Mouse (Mus musculus): ENCODE measurements around the gene Tbata. TPM values are rescaled to one million over a fixed set of nuclear protein-coding genes. Genes with fewer than 3 reads are reported as not detected.

Gene Tbata
- polyA plus RNA-seq, 1 experiment from 2014 or later = not detected

DNA sequence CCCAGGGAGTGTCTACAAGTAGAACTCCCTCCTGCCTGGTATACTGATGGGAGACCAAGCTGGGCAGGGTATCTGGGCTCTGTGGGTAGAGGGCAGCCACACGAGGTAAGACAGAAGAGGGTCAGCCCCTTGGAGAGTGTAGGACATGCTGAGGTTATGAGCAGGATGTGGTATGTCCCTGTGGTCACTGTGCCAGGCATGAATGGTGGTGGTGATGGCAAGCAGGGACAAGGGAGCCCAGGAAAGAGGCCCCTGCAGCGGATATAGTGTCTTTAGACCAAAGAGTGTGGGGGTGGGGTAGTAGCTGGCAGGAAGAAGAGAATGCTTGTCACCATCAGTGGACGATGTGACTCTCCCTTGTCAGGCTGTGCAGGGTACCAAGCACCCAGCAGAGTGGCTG lies 16.3 kb downstream of the Tbata start:
- WGBS = 71% methylated on average over 3 of the region's 3 CpGs

DNA sequence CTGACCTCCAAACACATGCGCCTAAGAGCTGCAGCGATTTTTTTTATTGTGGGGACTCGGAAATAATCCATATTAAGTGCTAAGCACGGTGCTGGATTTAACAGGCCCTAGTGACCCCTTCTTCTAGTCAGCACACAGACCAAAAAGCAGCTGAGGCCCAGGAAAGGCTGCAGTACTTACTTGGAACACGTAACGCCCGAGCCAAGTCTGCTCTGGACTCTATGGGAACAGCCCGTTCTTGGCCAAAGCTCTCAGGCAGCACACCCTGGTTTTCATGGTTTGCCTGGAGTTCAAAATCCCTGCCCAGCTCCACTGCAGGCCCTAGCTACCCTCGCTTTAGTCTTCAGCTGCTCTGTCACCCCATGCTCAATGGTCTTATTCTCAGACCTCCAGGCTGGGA lies 22.9 kb downstream of the Tbata start:
- DNase-seq (ENCODE audit: low spot score) (no peak), ATAC-seq (replicated peaks; ENCODE audit: insufficient number of reproducible peaks, low FRiP score, low TSS enrichment, low read depth) (no peak)
- H3K4me3 ChIP-seq (ENCODE audit: low read depth, low read length) = no peak overlapping the region
- no peak overlapping the region for H3K27ac ChIP-seq (replicated peaks; ENCODE audit: low read depth, low read length)
- H3K4me1 ChIP-seq (ENCODE audit: control insufficient read depth, insufficient read depth, low read length) = no peaks in the 10 kb centered on the region
- H3K36me3 ChIP-seq (replicated peaks; ENCODE audit: control insufficient read depth, insufficient read depth, low read depth, low read length) = no peaks in the 10 kb centered on the region
- no peak overlapping the region for H3K4me2 ChIP-seq (ENCODE audit: low read depth, low read length)
- H3K9me3 ChIP-seq (replicated peaks; ENCODE audit: control insufficient read depth, low read length) = no peaks in the 10 kb centered on the region
- WGBS = 84% methylated on average over 9 of the region's 9 CpGs
- H3K27me3 ChIP-seq (ENCODE audit: control insufficient read depth, insufficient read depth, low read length) = no peaks in the 10 kb centered on the region
- H3K9ac ChIP-seq (replicated peaks; ENCODE audit: low read length) = no peak overlapping the region

More for the DNA sequence above, 16.3 kb downstream of the Tbata start:
- Histone ChIP-seq H3K27ac (replicated peaks; ENCODE audit: low read depth, low read length) (no peak overlapping the region), H3K9me3 (replicated peaks; ENCODE audit: control insufficient read depth, low read length) (no peaks in the 10 kb centered on the region), H3K9ac (replicated peaks; ENCODE audit: low read length) (no peak overlapping the region), H3K4me3 (ENCODE audit: low read depth, low read length) (no peak overlapping the region), H3K27me3 (ENCODE audit: control insufficient read depth, insufficient read depth, low read length) (no peaks in the 10 kb centered on the region), H3K4me2 (ENCODE audit: low read depth, low read length) (no peak overlapping the region), H3K4me1 (ENCODE audit: control insufficient read depth, insufficient read depth, low read length) (no peaks in the 10 kb centered on the region), H3K36me3 (replicated peaks; ENCODE audit: control insufficient read depth, insufficient read depth, low read depth, low read length) (no peaks in the 10 kb centered on the region)
- no peak for ATAC-seq (replicated peaks; ENCODE audit: insufficient number of reproducible peaks, low FRiP score, low TSS enrichment, low read depth)
- DNase-seq (ENCODE audit: low spot score) = no peak

- no peak overlapping the region for H3K4me2 ChIP-seq (ENCODE audit: low read depth, low read length)
- H3K4me3 ChIP-seq (ENCODE audit: low read depth, low read length) = no peak overlapping the region
- whole genome bisulfite sequencing = 80% methylated on average over 8 of the region's 8 CpGs
- H3K27me3 ChIP-seq (ENCODE audit: control insufficient read depth, insufficient read depth, low read length) = no peaks in the 10 kb centered on the region
- DNase-seq (ENCODE audit: low spot score) (no peak), ATAC-seq (replicated peaks; ENCODE audit: insufficient number of reproducible peaks, low FRiP score, low TSS enrichment, low read depth) (no peak)
- no peaks in the 10 kb centered on the region for H3K9me3 ChIP-seq (replicated peaks; ENCODE audit: control insufficient read depth, low read length)
- no peaks in the 10 kb centered on the region for H3K4me1 ChIP-seq (ENCODE audit: control insufficient read depth, insufficient read depth, low read length)
- no peaks in the 10 kb centered on the region for H3K36me3 ChIP-seq (replicated peaks; ENCODE audit: control insufficient read depth, insufficient read depth, low read depth, low read length)
- H3K9ac ChIP-seq (replicated peaks; ENCODE audit: low read length) = no peak overlapping the region
- H3K27ac ChIP-seq (replicated peaks; ENCODE audit: low read depth, low read length) = no peak overlapping the region
Measured at GRCm38 (mm10) chr10:61195216-61195615, 23.5 kb downstream of the Tbata start.

- WGBS = 90% methylated on average over 5 of the region's 5 CpGs
- no peak for ATAC-seq (replicated peaks; ENCODE audit: insufficient number of reproducible peaks, low FRiP score, low TSS enrichment, low read depth)
Measured at GRCm38 (mm10) chr10:61195718-61196291, 24.1 kb downstream of the Tbata start.

GRCm38 (mm10) chr10:61199566-61200213 lies 27.9 kb downstream of the Tbata start:
- 27% methylated on average over 11 of the region's 11 CpGs for WGBS
- H3K36me3 ChIP-seq (replicated peaks; ENCODE audit: control insufficient read depth, insufficient read depth, low read depth, low read length) = no peaks in the 10 kb centered on the region
- H3K9ac ChIP-seq (replicated peaks; ENCODE audit: low read length) = no peak overlapping the region
- DNase-seq (ENCODE audit: low spot score) (peak; percentile 93), ATAC-seq (replicated peaks; ENCODE audit: insufficient number of reproducible peaks, low FRiP score, low TSS enrichment, low read depth) (no peak)
- H3K9me3 ChIP-seq (replicated peaks; ENCODE audit: control insufficient read depth, low read length) = no peaks in the 10 kb centered on the region
- no peak overlapping the region for H3K27ac ChIP-seq (replicated peaks; ENCODE audit: low read depth, low read length)
- no peaks in the 10 kb centered on the region for H3K4me1 ChIP-seq (ENCODE audit: control insufficient read depth, insufficient read depth, low read length)
- H3K4me3 ChIP-seq (ENCODE audit: low read depth, low read length) = no peak overlapping the region
- H3K27me3 ChIP-seq (ENCODE audit: control insufficient read depth, insufficient read depth, low read length) = no peaks in the 10 kb centered on the region
- H3K4me2 ChIP-seq (ENCODE audit: low read depth, low read length) = no peak overlapping the region

More at GRCm38 (mm10) chr10:61195718-61196291, 24.1 kb downstream of the Tbata start:
- no peak overlapping the region for H3K27ac ChIP-seq (replicated peaks; ENCODE audit: low read depth, low read length)
- no peaks in the 10 kb centered on the region for H3K4me1 ChIP-seq (ENCODE audit: control insufficient read depth, insufficient read depth, low read length)
- no peak overlapping the region for H3K4me2 ChIP-seq (ENCODE audit: low read depth, low read length)
- no peak for DNase-seq (ENCODE audit: low spot score)
- H3K27me3 ChIP-seq (ENCODE audit: control insufficient read depth, insufficient read depth, low read length) = no peaks in the 10 kb centered on the region
- no peaks in the 10 kb centered on the region for H3K36me3 ChIP-seq (replicated peaks; ENCODE audit: control insufficient read depth, insufficient read depth, low read depth, low read length)
- no peak overlapping the region for H3K9ac ChIP-seq (replicated peaks; ENCODE audit: low read length)
- H3K4me3 ChIP-seq (ENCODE audit: low read depth, low read length) = no peak overlapping the region
- H3K9me3 ChIP-seq (replicated peaks; ENCODE audit: control insufficient read depth, low read length) = no peaks in the 10 kb centered on the region

DNA sequence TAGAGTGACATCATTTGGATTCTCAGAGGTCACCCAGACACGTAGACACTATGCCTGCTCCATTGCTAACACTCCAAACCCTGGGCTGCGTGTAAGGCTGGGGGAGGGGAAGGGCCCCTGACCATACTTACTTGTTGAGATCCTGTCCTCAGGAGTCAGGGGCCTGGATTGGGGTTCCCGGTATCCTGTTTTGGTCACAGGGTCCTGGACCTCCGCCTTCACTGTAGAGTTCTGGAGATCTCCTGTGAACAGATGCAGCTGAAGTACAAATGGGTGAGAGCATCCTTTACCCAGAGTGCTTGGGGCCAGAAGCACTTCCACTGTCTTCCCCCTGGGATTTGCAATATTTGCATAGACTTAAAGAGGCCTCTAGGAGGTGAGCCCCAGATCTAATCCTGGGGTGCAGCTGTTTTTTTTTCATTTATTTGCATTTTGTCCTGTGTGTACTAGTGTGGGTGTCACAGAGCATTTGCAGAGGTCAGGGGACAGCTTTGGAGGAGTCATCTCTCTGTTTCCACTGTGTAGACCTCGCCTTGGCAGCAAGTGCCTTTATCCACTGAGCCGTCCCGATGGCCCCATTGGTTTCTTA lies 28.6 kb downstream of the Tbata start:
- no peak overlapping the region for H3K9ac ChIP-seq (replicated peaks; ENCODE audit: low read length)
- ATAC-seq (replicated peaks; ENCODE audit: insufficient number of reproducible peaks, low FRiP score, low TSS enrichment, low read depth) (no peak; the same call in 1 of the 2 replicates), DNase-seq (ENCODE audit: low spot score) (no peak)
- H3K4me1 ChIP-seq (ENCODE audit: control insufficient read depth, insufficient read depth, low read length) = no peaks in the 10 kb centered on the region
- no peaks in the 10 kb centered on the region for H3K9me3 ChIP-seq (replicated peaks; ENCODE audit: control insufficient read depth, low read length)
- no peaks in the 10 kb centered on the region for H3K27me3 ChIP-seq (ENCODE audit: control insufficient read depth, insufficient read depth, low read length)
- no peak overlapping the region for H3K4me3 ChIP-seq (ENCODE audit: low read depth, low read length)
- WGBS = 65% methylated on average over 7 of the region's 7 CpGs
- no peaks in the 10 kb centered on the region for H3K36me3 ChIP-seq (replicated peaks; ENCODE audit: control insufficient read depth, insufficient read depth, low read depth, low read length)
- H3K27ac ChIP-seq (replicated peaks; ENCODE audit: low read depth, low read length) = no peak overlapping the region
- no peak overlapping the region for H3K4me2 ChIP-seq (ENCODE audit: low read depth, low read length)

DNA sequence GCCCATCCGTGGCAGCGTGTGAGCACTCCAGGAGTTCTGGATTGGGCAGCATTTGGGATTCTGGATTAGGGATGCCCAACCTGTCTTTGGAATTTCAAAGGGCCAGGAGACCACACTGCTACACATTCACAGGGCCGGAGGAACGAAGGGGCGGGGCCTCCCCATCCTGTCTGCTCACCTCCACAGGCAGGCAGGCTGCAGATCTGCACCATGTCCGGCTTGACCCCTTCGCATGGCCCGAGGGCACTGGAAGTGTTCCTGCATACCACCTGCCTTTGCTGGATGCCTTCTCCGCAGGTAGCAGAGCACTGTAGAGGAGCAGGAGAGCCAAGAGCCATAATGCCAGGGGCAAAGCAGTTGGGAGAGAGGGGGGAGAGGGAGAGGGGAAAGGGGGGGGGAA lies 29.2 kb downstream of the Tbata start:
- no peak overlapping the region for H3K27ac ChIP-seq (replicated peaks; ENCODE audit: low read depth, low read length)
- no peak for DNase-seq (ENCODE audit: low spot score)

GRCm38 (mm10) chr10:61201596-61202318 lies 30.0 kb downstream of the Tbata start:
- Histone ChIP-seq H3K4me1 (ENCODE audit: control insufficient read depth, insufficient read depth, low read length) (no peaks in the 10 kb centered on the region), H3K4me2 (ENCODE audit: low read depth, low read length) (no peak overlapping the region), H3K36me3 (replicated peaks; ENCODE audit: control insufficient read depth, insufficient read depth, low read depth, low read length) (no peaks in the 10 kb centered on the region), H3K9ac (replicated peaks; ENCODE audit: low read length) (no peak overlapping the region), H3K4me3 (ENCODE audit: low read depth, low read length) (no peak overlapping the region), H3K27me3 (ENCODE audit: control insufficient read depth, insufficient read depth, low read length) (no peaks in the 10 kb centered on the region), H3K9me3 (replicated peaks; ENCODE audit: control insufficient read depth, low read length) (no peaks in the 10 kb centered on the region), H3K27ac (replicated peaks; ENCODE audit: low read depth, low read length) (no peak overlapping the region)
- 85% methylated on average over 12 of the region's 12 CpGs for WGBS
- no peak for ATAC-seq (replicated peaks; ENCODE audit: insufficient number of reproducible peaks, low FRiP score, low TSS enrichment, low read depth)
- DNase-seq (ENCODE audit: low spot score) = no peak

More for the DNA sequence above, 29.2 kb downstream of the Tbata start:
- H3K4me3 ChIP-seq (ENCODE audit: low read depth, low read length) = no peak overlapping the region
- H3K36me3 ChIP-seq (replicated peaks; ENCODE audit: control insufficient read depth, insufficient read depth, low read depth, low read length) = no peaks in the 10 kb centered on the region
- H3K27me3 ChIP-seq (ENCODE audit: control insufficient read depth, insufficient read depth, low read length) = no peaks in the 10 kb centered on the region
- no peaks in the 10 kb centered on the region for H3K4me1 ChIP-seq (ENCODE audit: control insufficient read depth, insufficient read depth, low read length)
- H3K9me3 ChIP-seq (replicated peaks; ENCODE audit: control insufficient read depth, low read length) = no peaks in the 10 kb centered on the region
- no peak for ATAC-seq (replicated peaks; ENCODE audit: insufficient number of reproducible peaks, low FRiP score, low TSS enrichment, low read depth)
- no peak overlapping the region for H3K9ac ChIP-seq (replicated peaks; ENCODE audit: low read length)
- WGBS = 31% methylated on average over 9 of the region's 9 CpGs
- no peak overlapping the region for H3K4me2 ChIP-seq (ENCODE audit: low read depth, low read length)

All from embryonic facial prominence, embryonic 11.5 days (tissue).